Mouse (Mus musculus): ENCODE measurements around the gene Mgp. TPM values are rescaled to one million over a fixed set of nuclear protein-coding genes. Genes with fewer than 3 reads are reported as not detected.

The Mgp gene
- polyA plus RNA-seq, 1 experiment = 4.0 TPM

DNA sequence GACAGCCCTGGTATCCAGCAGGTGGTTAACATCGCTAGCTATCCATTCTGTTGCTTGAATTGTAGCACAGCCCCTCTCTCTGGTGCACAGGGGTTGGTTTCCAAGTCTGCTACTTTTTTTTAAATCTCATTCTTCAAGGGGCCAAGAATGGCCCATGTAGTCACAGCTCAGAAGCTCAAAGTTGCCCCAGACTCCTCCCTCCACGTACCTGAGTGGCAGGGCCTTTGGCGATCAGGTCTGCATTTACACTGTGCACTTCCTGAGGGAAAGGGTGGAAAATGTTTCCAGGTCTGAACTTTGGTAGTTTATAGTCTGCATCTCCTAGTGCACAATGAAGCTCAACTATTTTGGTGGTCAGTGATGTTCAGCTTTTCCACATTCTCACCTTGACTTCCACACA is 28.4 kb downstream of the Mgp start:
- Histone ChIP-seq H3K27ac (ENCODE audit: insufficient read depth, low read depth, low read length) (no peak overlapping the region), H3K4me1 (ENCODE audit: control insufficient read depth, insufficient read depth, low read length) (no peaks in the 10 kb centered on the region), H3K4me3 (ENCODE audit: insufficient read depth, low read length) (no peak overlapping the region)
- no peak for TF ChIP-seq POLR2A (IDR thresholded peaks at IDR 0.05; ENCODE audit: borderline replicate concordance, low read depth, low read length)
- no peak for TF ChIP-seq CTCF (IDR thresholded peaks at IDR 0.05; ENCODE audit: low read depth, low read length)

DNA sequence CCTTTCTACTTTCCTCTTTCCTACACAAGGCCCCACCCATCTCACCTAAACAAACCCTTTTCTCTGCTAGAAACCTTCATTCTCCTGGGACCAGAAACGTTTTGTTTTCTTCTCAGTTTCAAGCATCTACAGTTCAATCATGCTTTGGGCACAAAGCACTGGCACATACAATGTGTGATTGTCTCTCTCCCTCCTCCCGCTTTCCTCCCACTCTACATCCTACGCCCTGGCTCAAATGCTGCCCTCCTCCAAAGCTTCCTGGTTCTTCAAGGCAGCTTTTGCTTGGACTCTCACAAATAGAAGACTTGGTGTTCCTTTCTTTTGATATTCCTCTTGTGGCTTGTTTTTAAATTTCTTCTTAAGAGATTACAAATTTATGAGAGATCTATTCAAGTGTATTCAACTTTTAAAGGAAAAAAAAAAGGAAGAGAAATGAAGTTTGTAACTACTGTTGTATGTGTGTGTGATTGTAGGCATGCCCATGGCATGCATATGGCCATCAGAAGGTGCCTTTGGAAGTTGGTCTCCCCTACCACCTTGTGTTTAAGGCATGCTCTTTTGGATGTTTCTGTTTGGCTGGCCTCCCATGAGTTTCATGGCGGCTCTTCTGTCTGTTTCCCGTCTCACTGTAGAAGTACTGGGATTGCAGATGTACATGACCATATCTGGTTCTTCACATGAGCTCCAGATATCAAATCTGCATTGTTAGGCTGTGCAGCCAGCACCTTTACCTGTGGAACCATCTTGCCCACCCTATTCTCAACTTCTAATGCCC is 29.7 kb downstream of the Mgp start:
- TF ChIP-seq CTCF (IDR thresholded peaks at IDR 0.05; ENCODE audit: low read depth, low read length) (no peak), POLR2A (IDR thresholded peaks at IDR 0.05; ENCODE audit: borderline replicate concordance, low read depth, low read length) (no peak)
- H3K4me1 ChIP-seq (ENCODE audit: control insufficient read depth, insufficient read depth, low read length) = no peaks in the 10 kb centered on the region
- H3K4me3 ChIP-seq (ENCODE audit: insufficient read depth, low read length) = no peak overlapping the region
- H3K27ac ChIP-seq (ENCODE audit: insufficient read depth, low read depth, low read length) = no peak overlapping the region

GRCm38 (mm10) chr6:136844903-136845302 is 30.7 kb downstream of the Mgp start:
- Histone ChIP-seq H3K27ac (ENCODE audit: insufficient read depth, low read depth, low read length) (no peak overlapping the region), H3K4me3 (ENCODE audit: insufficient read depth, low read length) (no peak overlapping the region), H3K4me1 (ENCODE audit: control insufficient read depth, insufficient read depth, low read length) (no peaks in the 10 kb centered on the region)
- TF ChIP-seq CTCF (IDR thresholded peaks at IDR 0.05; ENCODE audit: low read depth, low read length) (no peak), POLR2A (IDR thresholded peaks at IDR 0.05; ENCODE audit: borderline replicate concordance, low read depth, low read length) (no peak)

DNA sequence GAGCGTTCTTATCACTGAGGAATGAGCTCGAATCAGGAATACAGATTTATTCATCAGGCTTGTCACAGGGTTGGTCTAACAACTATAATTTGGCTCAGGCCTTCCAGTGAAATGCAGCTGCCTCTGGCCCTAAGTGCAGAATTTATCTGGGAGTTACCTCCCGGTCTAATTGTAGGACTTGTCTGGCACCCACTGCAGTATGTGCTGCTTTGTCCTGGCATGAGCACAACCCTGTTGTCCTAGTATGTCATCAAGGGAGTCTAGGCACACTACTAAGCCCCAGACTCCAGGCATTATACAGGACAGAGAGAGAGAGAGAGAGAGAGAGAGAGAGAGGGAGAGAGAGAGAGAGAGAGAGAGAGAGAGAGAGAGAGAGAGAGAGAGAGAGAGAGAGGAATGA is 38.3 kb downstream of the Mgp start:
- H3K27ac ChIP-seq (ENCODE audit: insufficient read depth, low read depth, low read length) = no peak overlapping the region
- no peak overlapping the region for H3K4me3 ChIP-seq (ENCODE audit: insufficient read depth, low read length)
- TF ChIP-seq CTCF (IDR thresholded peaks at IDR 0.05; ENCODE audit: low read depth, low read length) (no peak), POLR2A (IDR thresholded peaks at IDR 0.05; ENCODE audit: borderline replicate concordance, low read depth, low read length) (no peak)
- H3K4me1 ChIP-seq (ENCODE audit: control insufficient read depth, insufficient read depth, low read length) = peaks cover 18% of the 10 kb centered on the region

DNA sequence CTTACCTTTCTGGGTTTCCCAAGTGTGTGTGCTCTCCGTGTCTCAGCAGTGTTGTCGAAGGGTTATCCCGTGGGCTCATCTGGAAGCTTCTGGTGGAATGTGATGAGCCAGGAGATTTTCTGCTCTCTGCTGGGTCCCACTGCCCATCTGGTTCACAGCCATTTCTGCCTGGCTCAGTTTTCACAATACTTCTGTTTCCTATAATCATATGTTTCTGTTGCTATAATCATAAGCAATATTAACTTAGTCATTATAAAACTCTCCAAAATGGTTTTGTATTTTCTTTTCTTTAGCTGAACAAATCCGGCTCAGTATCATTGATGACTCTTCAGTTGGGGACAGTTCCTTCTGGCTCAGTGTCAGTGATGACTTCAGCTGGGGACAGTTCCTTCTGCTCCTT is 40.3 kb downstream of the Mgp start, which contains the start of gene Smco3:
Gene Smco3 (minus strand): TSS at position 101 of the 400 bp plus-strand sequence.
- Histone ChIP-seq H3K4me3 (ENCODE audit: insufficient read depth, low read length) (no peak within 1 kb of the TSS), H3K27ac (ENCODE audit: insufficient read depth, low read depth, low read length) (no peak within 1 kb of the TSS), H3K4me1 (ENCODE audit: control insufficient read depth, insufficient read depth, low read length) (peaks cover 25% of the 10 kb centered on the region)
- TF ChIP-seq CTCF (IDR thresholded peaks at IDR 0.05; ENCODE audit: low read depth, low read length) (no peak), POLR2A (IDR thresholded peaks at IDR 0.05; ENCODE audit: borderline replicate concordance, low read depth, low read length) (no peak)

DNA sequence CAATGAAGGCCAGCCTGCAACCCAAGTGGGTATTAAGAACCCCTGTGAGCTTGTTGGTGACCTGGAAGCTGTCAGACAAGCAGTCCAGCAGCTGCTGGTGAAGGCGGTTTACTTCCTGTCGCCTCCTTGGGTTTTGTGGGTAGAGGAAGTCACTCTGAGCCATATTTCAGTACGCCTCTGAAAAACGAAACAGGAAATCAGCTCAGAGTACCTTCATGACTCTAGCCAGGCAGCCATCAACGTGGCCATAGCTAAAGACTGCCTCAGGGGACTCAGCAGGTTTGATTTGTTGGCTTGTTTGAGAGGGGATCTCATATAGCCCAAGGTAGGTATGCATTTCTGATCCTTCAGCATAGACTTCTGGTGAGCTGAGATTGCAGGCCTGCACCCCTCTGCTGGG is 43.9 kb downstream of the Mgp start:
- H3K4me1 ChIP-seq (ENCODE audit: control insufficient read depth, insufficient read depth, low read length) = peaks cover 30% of the 10 kb centered on the region
- H3K27ac ChIP-seq (ENCODE audit: insufficient read depth, low read depth, low read length) = peak overlapping the region; percentile 78
- TF ChIP-seq CTCF (IDR thresholded peaks at IDR 0.05; ENCODE audit: low read depth, low read length) (no peak), POLR2A (IDR thresholded peaks at IDR 0.05; ENCODE audit: borderline replicate concordance, low read depth, low read length) (no peak)
- peak overlapping the region; percentile 66 for H3K4me3 ChIP-seq (ENCODE audit: insufficient read depth, low read length)

- Histone ChIP-seq H3K27ac (ENCODE audit: insufficient read depth, low read depth, low read length) (peak overlapping the region; percentile 15), H3K4me1 (ENCODE audit: control insufficient read depth, insufficient read depth, low read length) (peaks cover 23% of the 10 kb centered on the region), H3K4me3 (ENCODE audit: insufficient read depth, low read length) (peak overlapping the region; percentile 58)
- no peak for TF ChIP-seq POLR2A (IDR thresholded peaks at IDR 0.05; ENCODE audit: borderline replicate concordance, low read depth, low read length)
- no peak for TF ChIP-seq CTCF (IDR thresholded peaks at IDR 0.05; ENCODE audit: low read depth, low read length)
Measured at GRCm38 (mm10) chr6:136828681-136829080, 46.9 kb downstream of the Mgp start.

DNA sequence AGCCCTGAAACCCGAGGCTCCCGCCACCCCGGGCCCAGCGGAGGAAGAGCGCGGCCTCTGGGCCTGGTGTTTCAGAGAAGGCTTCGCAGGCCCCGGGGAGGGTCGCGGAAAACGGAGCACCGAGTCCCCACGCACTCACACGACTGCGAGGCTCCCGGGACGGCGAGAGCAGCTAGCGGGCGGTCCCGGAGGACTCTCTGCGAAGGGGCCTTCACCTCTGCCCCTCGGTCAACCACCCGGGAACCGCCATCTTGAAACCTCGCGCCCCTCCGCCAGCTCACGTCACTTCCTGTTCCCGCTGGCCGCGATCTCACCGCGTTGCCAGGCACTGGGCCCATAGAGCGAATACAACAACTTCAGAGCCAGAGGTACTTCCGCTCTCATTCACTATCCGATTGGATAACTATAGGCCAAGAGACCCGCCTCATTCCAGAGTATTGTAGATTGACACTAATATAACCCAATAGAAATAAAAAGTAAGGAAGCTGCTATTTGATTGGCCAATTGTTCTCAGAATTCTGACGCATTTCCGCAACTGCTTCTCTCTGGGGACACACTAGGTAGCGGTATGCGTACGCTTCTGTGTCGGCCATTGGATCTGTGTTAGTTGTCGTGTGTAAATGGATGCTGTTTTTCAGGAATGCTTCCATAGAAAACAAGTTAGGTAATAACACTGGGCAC is 47.6 kb downstream of the Mgp start, which contains the start of gene Wbp11:
Gene Wbp11 (minus strand): TSS at position 353 of the 681 bp plus-strand sequence.
- no peak for TF ChIP-seq CTCF (IDR thresholded peaks at IDR 0.05; ENCODE audit: low read depth, low read length)
- no peak for TF ChIP-seq POLR2A (IDR thresholded peaks at IDR 0.05; ENCODE audit: borderline replicate concordance, low read depth, low read length)

GRCm38 (mm10) chr6:136827516-136827880 is 48.1 kb downstream of the Mgp start, which contains the start of gene BC049715:
BC049715 (plus strand) TSS chr6:136827626.
- no peak for TF ChIP-seq POLR2A (IDR thresholded peaks at IDR 0.05; ENCODE audit: borderline replicate concordance, low read depth, low read length)
- no peak for TF ChIP-seq CTCF (IDR thresholded peaks at IDR 0.05; ENCODE audit: low read depth, low read length)
- Histone ChIP-seq H3K27ac (ENCODE audit: insufficient read depth, low read depth, low read length) (peak within 1 kb of the TSS; percentile 74), H3K4me1 (ENCODE audit: control insufficient read depth, insufficient read depth, low read length) (peaks cover 20% of the 10 kb centered on the region), H3K4me3 (ENCODE audit: insufficient read depth, low read length) (peak within 1 kb of the TSS; percentile 84)

More for the DNA sequence above, 47.6 kb downstream of the Mgp start, which contains the start of gene Wbp11:
- Histone ChIP-seq H3K4me3 (ENCODE audit: insufficient read depth, low read length) (peak within 1 kb of the TSS; percentile 84), H3K27ac (ENCODE audit: insufficient read depth, low read depth, low read length) (peak within 1 kb of the TSS; percentile 74), H3K4me1 (ENCODE audit: control insufficient read depth, insufficient read depth, low read length) (peaks cover 22% of the 10 kb centered on the region)

GRCm38 (mm10) chr6:136827116-136827515 is 48.5 kb downstream of the Mgp start:
- no peak for TF ChIP-seq CTCF (IDR thresholded peaks at IDR 0.05; ENCODE audit: low read depth, low read length)
- TF ChIP-seq POLR2A (IDR thresholded peaks at IDR 0.05; ENCODE audit: borderline replicate concordance, low read depth, low read length) = no peak
- peaks cover 18% of the 10 kb centered on the region for H3K4me1 ChIP-seq (ENCODE audit: control insufficient read depth, insufficient read depth, low read length)
- H3K4me3 ChIP-seq (ENCODE audit: insufficient read depth, low read length) = peak overlapping the region; percentile 84
- peak overlapping the region; percentile 74 for H3K27ac ChIP-seq (ENCODE audit: insufficient read depth, low read depth, low read length)

Measured in bone marrow macrophage, adult 2 months (primary cell).